Mouse (Mus musculus): Measurements from ENCODE around the gene Usp2. TPM values are rescaled to one million over a fixed set of nuclear protein-coding genes. Genes with fewer than 3 reads are reported as not detected.

The Usp2 gene
- total RNA-seq, 1 experiment: 3.9 TPM

GRCm38 (mm10) chr9:44105781-44106180 is 39.0 kb downstream of the Usp2 start:
- no peak overlapping the region for H3K4me3 ChIP-seq (ENCODE audit: insufficient read depth in 1 of 2, low read depth in 1 of 2, low read length in 2 of 2, poor library complexity in 1 of 2, severe bottlenecking in 1 of 2)
- H3K27ac ChIP-seq (ENCODE audit: insufficient read depth, low read depth, low read length, poor library complexity, severe bottlenecking): no peak overlapping the region
- no peak for DNase-seq (ENCODE audit: low read depth, low spot score)
- H3K9ac ChIP-seq (ENCODE audit: insufficient read depth, low read depth, low read length, poor library complexity, severe bottlenecking): no peak overlapping the region
- in situ Hi-C loops (cut with MboI; ENCODE audit: low sequenced_read_pairs in 2 of 2, unreplicated experiment in 2 of 2): no loop called here
- H3K4me1 ChIP-seq (ENCODE audit: control insufficient read depth in 2 of 2, insufficient read depth in 2 of 2, low read length in 2 of 2, poor library complexity in 1 of 2): peaks cover 0 to 20% of the 10 kb centered on the region in 2 experiments; a peak in 2 of 4 replicates
- TF ChIP-seq ZC3H11A (IDR thresholded peaks at IDR 0.05; ENCODE audit: borderline replicate concordance, low read depth, low read length): no peak
- no peak for TF ChIP-seq ZNF384 (IDR thresholded peaks at IDR 0.05; ENCODE audit: low read depth, low read length)
- no peak for TF ChIP-seq MAFK (IDR thresholded peaks at IDR 0.05; ENCODE audit: insufficient read depth, low read depth, low read length)
- TF ChIP-seq HCFC1 (IDR thresholded peaks at IDR 0.05; ENCODE audit: borderline replicate concordance, insufficient read depth, low read length): no peak
- TF ChIP-seq CHD2 (IDR thresholded peaks at IDR 0.05; ENCODE audit: low read depth, low read length): no peak
- H3K9me3 ChIP-seq (ENCODE audit: control insufficient read depth, insufficient read depth, low read depth, low read length): no peaks in the 10 kb centered on the region
- H3K36me3 ChIP-seq (ENCODE audit: control insufficient read depth, insufficient read depth, low read length, poor library complexity, severe bottlenecking): peaks cover 17% of the 10 kb centered on the region; the same call in 1 of the 2 replicates

GRCm38 (mm10) chr9:44106182-44106581 is 39.4 kb downstream of the Usp2 start:
- no peak overlapping the region for H3K27ac ChIP-seq (ENCODE audit: insufficient read depth, low read depth, low read length, poor library complexity, severe bottlenecking)
- peaks cover 0 to 20% of the 10 kb centered on the region in 2 experiments; a peak in 2 of 4 replicates for H3K4me1 ChIP-seq (ENCODE audit: control insufficient read depth in 2 of 2, insufficient read depth in 2 of 2, low read length in 2 of 2, poor library complexity in 1 of 2)
- TF ChIP-seq ZC3H11A (IDR thresholded peaks at IDR 0.05; ENCODE audit: borderline replicate concordance, low read depth, low read length) (no peak), ZNF384 (IDR thresholded peaks at IDR 0.05; ENCODE audit: low read depth, low read length) (no peak), CHD2 (IDR thresholded peaks at IDR 0.05; ENCODE audit: low read depth, low read length) (no peak), MAFK (IDR thresholded peaks at IDR 0.05; ENCODE audit: insufficient read depth, low read depth, low read length) (no peak), HCFC1 (IDR thresholded peaks at IDR 0.05; ENCODE audit: borderline replicate concordance, insufficient read depth, low read length) (no peak)
- no peak overlapping the region for H3K4me3 ChIP-seq (ENCODE audit: insufficient read depth in 1 of 2, low read depth in 1 of 2, low read length in 2 of 2, poor library complexity in 1 of 2, severe bottlenecking in 1 of 2)
- no peak overlapping the region for H3K9ac ChIP-seq (ENCODE audit: insufficient read depth, low read depth, low read length, poor library complexity, severe bottlenecking)
- peaks cover 17% of the 10 kb centered on the region; the same call in 1 of the 2 replicates for H3K36me3 ChIP-seq (ENCODE audit: control insufficient read depth, insufficient read depth, low read length, poor library complexity, severe bottlenecking)
- in situ Hi-C loops (cut with MboI; ENCODE audit: low sequenced_read_pairs in 2 of 2, unreplicated experiment in 2 of 2): no loop called here
- DNase-seq (ENCODE audit: low read depth, low spot score): no peak
- H3K9me3 ChIP-seq (ENCODE audit: control insufficient read depth, insufficient read depth, low read depth, low read length): no peaks in the 10 kb centered on the region

GRCm38 (mm10) chr9:44106596-44106995 is 39.8 kb downstream of the Usp2 start:
- Histone ChIP-seq H3K27ac (ENCODE audit: insufficient read depth, low read depth, low read length, poor library complexity, severe bottlenecking) (no peak overlapping the region), H3K9me3 (ENCODE audit: control insufficient read depth, insufficient read depth, low read depth, low read length) (no peaks in the 10 kb centered on the region), H3K9ac (ENCODE audit: insufficient read depth, low read depth, low read length, poor library complexity, severe bottlenecking) (no peak overlapping the region), H3K36me3 (ENCODE audit: control insufficient read depth, insufficient read depth, low read length, poor library complexity, severe bottlenecking) (peaks cover 17% of the 10 kb centered on the region; the same call in 1 of the 2 replicates), H3K4me3 (ENCODE audit: insufficient read depth in 1 of 2, low read depth in 1 of 2, low read length in 2 of 2, poor library complexity in 1 of 2, severe bottlenecking in 1 of 2) (no peak overlapping the region), H3K4me1 (ENCODE audit: control insufficient read depth in 2 of 2, insufficient read depth in 2 of 2, low read length in 2 of 2, poor library complexity in 1 of 2) (peaks cover 0 to 19% of the 10 kb centered on the region in 2 experiments; a peak in 2 of 4 replicates)
- DNase-seq (ENCODE audit: low read depth, low spot score): no peak
- TF ChIP-seq HCFC1 (IDR thresholded peaks at IDR 0.05; ENCODE audit: borderline replicate concordance, insufficient read depth, low read length): no peak
- no peak for TF ChIP-seq ZC3H11A (IDR thresholded peaks at IDR 0.05; ENCODE audit: borderline replicate concordance, low read depth, low read length)
- no peak for TF ChIP-seq MAFK (IDR thresholded peaks at IDR 0.05; ENCODE audit: insufficient read depth, low read depth, low read length)
- no peak for TF ChIP-seq ZNF384 (IDR thresholded peaks at IDR 0.05; ENCODE audit: low read depth, low read length)
- TF ChIP-seq CHD2 (IDR thresholded peaks at IDR 0.05; ENCODE audit: low read depth, low read length): no peak
- in situ Hi-C loops (cut with MboI; ENCODE audit: low sequenced_read_pairs in 2 of 2, unreplicated experiment in 2 of 2): no loop called here

- no peak within 1 kb of the TSS for H3K27ac ChIP-seq (ENCODE audit: insufficient read depth, low read depth, low read length, poor library complexity, severe bottlenecking)
- in situ Hi-C loops (cut with MboI; ENCODE audit: low sequenced_read_pairs in 2 of 2, unreplicated experiment in 2 of 2): no loop called here
- TF ChIP-seq CHD2 (IDR thresholded peaks at IDR 0.05; ENCODE audit: low read depth, low read length) (no peak), MAFK (IDR thresholded peaks at IDR 0.05; ENCODE audit: insufficient read depth, low read depth, low read length) (no peak), ZC3H11A (IDR thresholded peaks at IDR 0.05; ENCODE audit: borderline replicate concordance, low read depth, low read length) (no peak), HCFC1 (IDR thresholded peaks at IDR 0.05; ENCODE audit: borderline replicate concordance, insufficient read depth, low read length) (no peak), ZNF384 (IDR thresholded peaks at IDR 0.05; ENCODE audit: low read depth, low read length) (no peak)
- peaks cover 17% of the 10 kb centered on the region; the same call in 1 of the 2 replicates for H3K36me3 ChIP-seq (ENCODE audit: control insufficient read depth, insufficient read depth, low read length, poor library complexity, severe bottlenecking)
- peaks cover 0 to 19% of the 10 kb centered on the region in 2 experiments; a peak in 2 of 4 replicates for H3K4me1 ChIP-seq (ENCODE audit: control insufficient read depth in 2 of 2, insufficient read depth in 2 of 2, low read length in 2 of 2, poor library complexity in 1 of 2)
- DNase-seq (ENCODE audit: low read depth, low spot score): no peak
- peak within 1 kb of the TSS; percentile 68 for H3K9ac ChIP-seq (ENCODE audit: insufficient read depth, low read depth, low read length, poor library complexity, severe bottlenecking)
- peak within 1 kb of the TSS; percentile 9 to 66; a peak in 3 of 4 replicates for H3K4me3 ChIP-seq (ENCODE audit: insufficient read depth in 1 of 2, low read depth in 1 of 2, low read length in 2 of 2, poor library complexity in 1 of 2, severe bottlenecking in 1 of 2)
- H3K9me3 ChIP-seq (ENCODE audit: control insufficient read depth, insufficient read depth, low read depth, low read length): no peaks in the 10 kb centered on the region
These were observed 40.3 kb downstream of the Usp2 start, which contains the start of gene C1qtnf5 for GRCm38 (mm10) chr9:44107110-44107509. TSS of gene C1qtnf5 (plus strand) at chr9:44107245.
